Mouse (Mus musculus): Measurements from ENCODE around the gene Slc40a1.

Gene Slc40a1

GRCm38 (mm10) chr1:45926393-45926763 is at the start of gene Slc40a1:
TSS of gene Slc40a1 (minus strand) at chr1:45926523.
- no peak for DNase-seq (ENCODE audit: low spot score in 2 of 2)

- no peak for DNase-seq (ENCODE audit: low spot score in 2 of 2)
Observed at GRCm38 (mm10) chr1:45971314-45971713, 45.0 kb upstream of the Slc40a1 start.

- DNase-seq (ENCODE audit: low spot score in 2 of 2) = no peak
Observed at GRCm38 (mm10) chr1:45948988-45949387, 22.7 kb upstream of the Slc40a1 start.

GRCm38 (mm10) chr1:45947843-45948242 is 21.5 kb upstream of the Slc40a1 start:
- DNase-seq (ENCODE audit: low spot score in 2 of 2) = no peak

GRCm38 (mm10) chr1:45931127-45931526 is 4.8 kb upstream of the Slc40a1 start:
- DNase-seq (ENCODE audit: low spot score in 2 of 2) = no peak

GRCm38 (mm10) chr1:45926911-45927310 is 588 bp upstream of the Slc40a1 start:
- no peak for DNase-seq (ENCODE audit: low spot score in 2 of 2)

- DNase-seq (ENCODE audit: low spot score in 2 of 2) = peak; percentile 58 to 70
Observed at GRCm38 (mm10) chr1:45925500-45926392, 577 bp downstream of the Slc40a1 start.

- no peak for DNase-seq (ENCODE audit: low spot score in 2 of 2)
Observed at GRCm38 (mm10) chr1:45925131-45925499, 1.2 kb downstream of the Slc40a1 start.

- no peak for DNase-seq (ENCODE audit: low spot score in 2 of 2)
Observed at GRCm38 (mm10) chr1:45924516-45924915, 1.8 kb downstream of the Slc40a1 start.

GRCm38 (mm10) chr1:45923306-45923705 is 3.0 kb downstream of the Slc40a1 start:
- no peak for DNase-seq (ENCODE audit: low spot score in 2 of 2)

- DNase-seq (ENCODE audit: low spot score in 2 of 2) = no peak
Observed at GRCm38 (mm10) chr1:45920703-45921102, 5.6 kb downstream of the Slc40a1 start.

GRCm38 (mm10) chr1:45919752-45920151 is 6.6 kb downstream of the Slc40a1 start:
- no peak for DNase-seq (ENCODE audit: low spot score in 2 of 2)

- no peak for DNase-seq (ENCODE audit: low spot score in 2 of 2)
Observed at GRCm38 (mm10) chr1:45917136-45917803, 9.1 kb downstream of the Slc40a1 start.

- no peak for DNase-seq (ENCODE audit: low spot score in 2 of 2)
Observed at GRCm38 (mm10) chr1:45916174-45916573, 10.1 kb downstream of the Slc40a1 start.

GRCm38 (mm10) chr1:45914236-45914635 is 12.1 kb downstream of the Slc40a1 start:
- no peak for DNase-seq (ENCODE audit: low spot score in 2 of 2)

- no peak for DNase-seq (ENCODE audit: low spot score in 2 of 2)
Observed at GRCm38 (mm10) chr1:45905107-45905821, 21.1 kb downstream of the Slc40a1 start.

- no peak for DNase-seq (ENCODE audit: low spot score in 2 of 2)
Observed at GRCm38 (mm10) chr1:45904161-45904560, 22.2 kb downstream of the Slc40a1 start.

- DNase-seq (ENCODE audit: low spot score in 2 of 2) = no peak
Observed at GRCm38 (mm10) chr1:45898044-45898443, 28.3 kb downstream of the Slc40a1 start.

- no peak for DNase-seq (ENCODE audit: low spot score in 2 of 2)
Observed at GRCm38 (mm10) chr1:45894168-45894912, 32.0 kb downstream of the Slc40a1 start.

GRCm38 (mm10) chr1:45891986-45892385 is 34.3 kb downstream of the Slc40a1 start:
- no peak for DNase-seq (ENCODE audit: low spot score in 2 of 2)

- DNase-seq (ENCODE audit: low spot score in 2 of 2) = no peak
Observed at GRCm38 (mm10) chr1:45890173-45890572, 36.1 kb downstream of the Slc40a1 start, which contains the start of gene Gm5269. TSS of gene Gm5269 (minus strand) at chr1:45890273.

GRCm38 (mm10) chr1:45886800-45887199 is 39.5 kb downstream of the Slc40a1 start:
- DNase-seq (ENCODE audit: low spot score in 2 of 2) = no peak
